ENCODE assay signal across 21 mouse cellular contexts in the genomic region with DNA sequence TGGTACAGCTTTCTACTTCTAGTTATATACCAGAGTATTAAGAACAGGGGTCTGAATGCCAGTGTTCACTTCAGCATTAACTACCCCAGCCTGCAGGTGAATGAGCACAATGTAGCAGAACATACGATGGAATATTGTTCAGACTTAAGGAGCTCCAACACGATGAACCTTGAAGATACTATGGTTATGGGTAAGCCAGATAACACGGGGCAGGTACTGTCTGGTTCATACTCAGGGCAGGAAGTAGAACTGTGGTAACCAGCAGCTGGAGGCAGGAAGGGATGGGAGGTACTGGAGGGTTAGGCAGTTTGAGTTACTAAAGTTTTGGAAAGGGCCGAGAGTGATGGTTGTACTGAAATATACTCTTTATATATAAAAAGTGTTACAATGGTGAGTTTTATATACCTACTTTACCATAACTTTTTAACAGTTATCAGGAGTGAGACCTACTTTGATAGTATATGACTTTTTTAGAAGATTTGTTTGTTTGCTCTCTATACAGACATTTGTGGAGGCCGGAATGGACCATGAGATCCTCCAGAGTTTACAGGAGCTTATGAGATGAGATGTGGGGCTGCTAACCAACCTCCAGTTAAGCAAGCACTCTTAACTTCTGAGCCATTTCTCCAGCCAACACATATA. TPM values are rescaled to one million over a fixed set of nuclear protein-coding genes. Genes with fewer than 3 reads are reported as not detected.
DNase-seq lines count a peak whose midpoint lies in the region; ATAC-seq and TF ChIP-seq lines count a peak whose summit lies in the region.
"Had no signal": no experiment of that assay in that cellular context is flagged by ENCODE, and none has a peak within 500 bp of the region (broad histone marks: within the 10 kb centered on the region; RNA-seq: fewer than 3 reads in every experiment).

No protein-coding gene starts in this region.

- TF ChIP-seq CTCF in liver, embryonic 14.5 days (IDR thresholded peaks at IDR 0.05; ENCODE audit: low read depth) = no peak

- no peak for ATAC-seq in liver, embryonic 14.5 days (ENCODE audit: insufficient read depth)
- ATAC-seq: forebrain, embryonic 13.5 days; lung, postnatal 0 days; midbrain, embryonic 16.5 days had no signal

- no peaks in the 10 kb centered on the region for H3K9me3 ChIP-seq in liver, embryonic 14.5 days (ENCODE audit: control insufficient read depth, low read length)
- H3K9me3 ChIP-seq: embryonic facial prominence, embryonic 10.5 days; forebrain, embryonic 13.5 days; G1E; limb, embryonic 15.5 days; stomach, embryonic 15.5 days had no signal

- H3K27me3 ChIP-seq in liver, embryonic 14.5 days (ENCODE audit: control insufficient read depth, insufficient read depth, low read length) = no peaks in the 10 kb centered on the region
- H3K27me3 ChIP-seq: forebrain, embryonic 13.5 days; limb, embryonic 15.5 days; stomach, embryonic 15.5 days had no signal

- peak overlapping the region; percentile 80 for H3K4me2 ChIP-seq in liver, embryonic 14.5 days (ENCODE audit: low read depth)
- H3K4me2 ChIP-seq: heart, embryonic 11.5 days had no signal

- H3K27ac ChIP-seq in liver, embryonic 14.5 days = no peak overlapping the region; the same call in 1 of the 2 replicates
- H3K27ac ChIP-seq: embryonic facial prominence, embryonic 10.5 days; forebrain, embryonic 13.5 days; limb, embryonic 15.5 days; stomach, embryonic 15.5 days had no signal

- DNase-seq in thymus, postnatal 0 days (ENCODE audit: low spot score) = peak; percentile 46
- DNase-seq in thymus, postnatal 36 days = no peak
- peak; percentile 29 for DNase-seq in c-Kit-positive CD71-positive TER-119-negative erythroid progenitor cells, embryonic 14.5 days (ENCODE audit: low read depth)
- DNase-seq in liver, embryonic 14.5 days (ENCODE audit: low read depth in 3 of 3, low spot score in 3 of 3) = no peak
- no peak for DNase-seq in frontal cortex, postnatal 36 days (ENCODE audit: low spot score in 2 of 2)
- DNase-seq in urinary bladder, postnatal 10 days (ENCODE audit: low spot score) = no peak
- DNase-seq in cerebellum, postnatal 4 days (ENCODE audit: low spot score in 2 of 2) = no peak
- DNase-seq: cerebellum, adult 8-10 months; gastrocnemius, postnatal 25 days; heart, postnatal 10 days; kidney, adult 8-10 months; kidney, postnatal 25 days had no signal

- peak overlapping the region in 1 of 2 experiments; percentile 20; a peak in 3 of 4 replicates for H3K4me3 ChIP-seq in liver, embryonic 14.5 days (ENCODE audit: insufficient read depth in 1 of 2, low read depth in 2 of 2, low read length in 2 of 2)
- H3K4me3 ChIP-seq: limb, embryonic 15.5 days; stomach, embryonic 15.5 days had no signal

- peaks cover 10 to 11% of the 10 kb centered on the region in 2 experiments for H3K4me1 ChIP-seq in liver, embryonic 14.5 days (replicated peaks; ENCODE audit: control insufficient read depth in 2 of 2, insufficient read depth in 2 of 2, low read length in 1 of 2)

- 29% methylated on average over 5 of the region's 5 CpGs for WGBS in liver, embryonic 14.5 days (ENCODE audit: insufficient replicate concordance)

- peaks cover 33% of the 10 kb centered on the region for H3K36me3 ChIP-seq in liver, embryonic 14.5 days (replicated peaks; ENCODE audit: control insufficient read depth, insufficient read depth, low read depth)

- TF ChIP-seq EP300 in liver, embryonic 14.5 days (IDR thresholded peaks at IDR 0.05; ENCODE audit: low read depth) = 0 out of 2 replicates have a peak, but pooled peaks have one; percentile 13

- peak overlapping the region; percentile 53 for H3K9ac ChIP-seq in liver, embryonic 14.5 days (replicated peaks)
- H3K9ac ChIP-seq: forebrain, embryonic 13.5 days; limb, embryonic 15.5 days; stomach, embryonic 15.5 days had no signal

RNA-seq across cellular contexts. Expression of a gene that starts 2.3 kb away (rescaled TPM):
- 42.1 and 43.7 TPM in 2 replicates for polyA plus RNA-seq in thymus, postnatal 0 days (2015; fragmentation: Nextera tagmentation; extraction: Ambion mirVana)
- 52.2 and 82.6 TPM in 2 replicates for polyA plus RNA-seq in liver, embryonic 14.5 days (2012; rRNA removed)
- 111 and 116 TPM in 2 replicates for polyA plus RNA-seq in liver, embryonic 14.5 days (2014; fragmentation: Nextera tagmentation; extraction: Ambion mirVana)

RNA-seq across cellular contexts. Expression of a gene that starts 15.8 kb away (rescaled TPM):
- 37.5 and 39.0 TPM in 2 replicates for polyA plus RNA-seq in thymus, postnatal 0 days (2015; fragmentation: Nextera tagmentation; extraction: Ambion mirVana)
- polyA plus RNA-seq in liver, embryonic 14.5 days (2012; rRNA removed) = 4.2 and 6.4 TPM in 2 replicates
- 11.2 and 11.6 TPM in 2 replicates for polyA plus RNA-seq in liver, embryonic 14.5 days (2014; fragmentation: Nextera tagmentation; extraction: Ambion mirVana)

RNA-seq across cellular contexts. Expression of a gene that starts 15.8 kb away (rescaled TPM):
- 16.1 and 21.3 TPM in 2 replicates for polyA plus RNA-seq in thymus, postnatal 0 days (2015; fragmentation: Nextera tagmentation; extraction: Ambion mirVana)
- 0.51 and 0.86 TPM in 2 replicates for polyA plus RNA-seq in liver, embryonic 14.5 days (2012; rRNA removed)
- polyA plus RNA-seq in liver, embryonic 14.5 days (2014; fragmentation: Nextera tagmentation; extraction: Ambion mirVana) = 0.79 and 1.2 TPM in 2 replicates

RNA-seq across cellular contexts. Expression of a gene that starts 19.5 kb away (rescaled TPM):
- 11.9 and 15.9 TPM in 2 replicates for polyA plus RNA-seq in thymus, postnatal 0 days (2015; fragmentation: Nextera tagmentation; extraction: Ambion mirVana)
- polyA plus RNA-seq in liver, embryonic 14.5 days (2012; rRNA removed) = 3.8 and 5.3 TPM in 2 replicates
- polyA plus RNA-seq in liver, embryonic 14.5 days (2014; fragmentation: Nextera tagmentation; extraction: Ambion mirVana) = 3.4 and 4.0 TPM in 2 replicates

RNA-seq across cellular contexts. Expression of a gene that starts 19.8 kb away (rescaled TPM):
- 0.23 and 2.2 TPM in 2 replicates for polyA plus RNA-seq in thymus, postnatal 0 days (2015; fragmentation: Nextera tagmentation; extraction: Ambion mirVana)
- polyA plus RNA-seq in liver, embryonic 14.5 days (2012; rRNA removed) = 0.61 TPM in 1 of 2 replicates, not detected in the other
- 0.57 and 0.98 TPM in 2 replicates for polyA plus RNA-seq in liver, embryonic 14.5 days (2014; fragmentation: Nextera tagmentation; extraction: Ambion mirVana)
- polyA plus RNA-seq: forebrain, embryonic 13.5 days; heart, embryonic 11.5 days; intestine, embryonic 14.5 days; limb, embryonic 15.5 days; midbrain, embryonic 16.5 days; stomach, embryonic 15.5 days had no signal

Comparison
In these comparisons a context has a peak if more than half of its experiments do, and no peak if none do; other contexts are left out.
1. DNase-seq: peak in thymus, postnatal 0 days (single experiment) and c-Kit-positive CD71-positive TER-119-negative erythroid progenitor cells, embryonic 14.5 days (single experiment); none in thymus, postnatal 36 days (0 of 2), liver, embryonic 14.5 days (0 of 3), frontal cortex, postnatal 36 days (0 of 2), urinary bladder, postnatal 10 days (single experiment) and cerebellum, postnatal 4 days (0 of 2).